Mouse (Mus musculus) heart, adult 9 months (tissue): Measurements from ENCODE around the gene Pias3.
"Not testable (repeated sequence)": the region's sequence is repeated elsewhere in the genome, so short reads cannot be mapped to it uniquely, and the experiment has no call there.

Experiments used
- DNase-seq, 2 experiments: peaks; one replicate each; pipeline ENCODE4 v3.0.0; 2022; ENCODE audit warnings: low spot score in 2 of 2

The Pias3 gene

DNA sequence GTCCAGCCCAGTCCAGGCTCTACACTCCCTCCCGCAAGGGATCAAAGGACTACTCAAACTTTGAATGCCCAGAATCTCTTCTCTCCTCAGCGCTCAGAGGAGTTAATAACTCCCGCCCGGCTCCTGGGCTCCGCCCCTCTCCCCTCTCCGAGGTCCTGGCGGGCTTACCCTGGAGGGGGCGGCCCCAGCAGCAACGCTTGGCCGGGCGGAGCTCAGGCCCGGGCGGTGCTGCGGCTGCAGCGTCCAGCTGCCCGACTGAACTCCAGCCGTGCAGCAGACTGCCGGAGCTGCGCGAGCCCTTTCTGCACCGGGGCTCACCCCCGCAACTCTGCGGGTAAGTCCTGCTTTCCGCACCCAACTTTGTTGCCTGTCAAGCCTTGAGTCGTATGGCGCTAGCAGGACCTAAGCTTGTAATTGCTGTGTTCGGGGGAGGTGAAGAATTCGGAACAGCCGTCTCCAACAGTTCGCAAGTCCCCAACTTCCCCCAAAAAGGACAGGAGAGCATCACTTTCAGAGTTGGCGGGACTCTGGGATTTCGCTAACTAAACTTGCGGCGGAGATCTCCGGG is at the start of gene Pias3:
Gene Pias3, plus strand, starts transcription at position 187 of the 568 bp plus-strand sequence.
- peak; percentile 87 to 89 for DNase-seq

DNA sequence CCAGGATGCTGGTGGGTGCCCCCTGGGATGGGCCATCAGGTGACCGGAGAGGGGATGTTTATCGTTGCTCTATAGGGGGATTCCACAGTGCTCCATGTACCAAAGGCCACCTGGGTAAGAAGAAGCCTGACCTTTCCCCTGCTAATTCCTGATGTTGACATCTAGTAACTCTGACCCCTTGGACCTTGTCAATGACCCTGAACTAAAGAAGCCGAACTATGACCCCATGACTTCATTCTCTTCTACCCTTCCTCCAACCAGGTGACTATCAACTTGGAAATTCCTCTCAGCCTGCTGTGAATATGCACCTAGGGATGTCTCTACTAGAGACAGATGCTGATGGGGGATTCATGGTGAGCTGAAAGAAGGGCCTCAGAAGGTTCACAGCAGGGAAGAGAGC is 48.8 kb upstream of the Pias3 start:
- no peak for DNase-seq

DNA sequence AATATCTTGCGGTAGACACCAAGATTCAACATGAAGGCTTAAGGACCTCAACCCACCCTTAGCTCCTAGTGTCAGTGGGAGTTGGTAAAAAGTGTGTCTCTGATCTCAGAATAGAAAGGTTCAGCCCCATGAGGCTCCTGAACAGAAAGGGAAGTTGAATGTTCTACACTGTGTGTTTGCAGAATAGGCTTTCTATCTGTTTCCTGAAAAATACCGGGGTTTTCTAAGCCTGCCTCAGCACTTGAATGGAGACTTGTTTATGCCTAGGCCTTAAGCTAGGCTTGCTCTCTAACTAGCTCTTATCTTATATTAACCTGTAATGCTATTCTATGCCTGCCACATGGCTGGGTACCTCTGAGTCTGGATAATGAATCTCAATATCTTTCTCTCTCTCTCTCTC is 35.3 kb upstream of the Pias3 start:
- no peak for DNase-seq

DNA sequence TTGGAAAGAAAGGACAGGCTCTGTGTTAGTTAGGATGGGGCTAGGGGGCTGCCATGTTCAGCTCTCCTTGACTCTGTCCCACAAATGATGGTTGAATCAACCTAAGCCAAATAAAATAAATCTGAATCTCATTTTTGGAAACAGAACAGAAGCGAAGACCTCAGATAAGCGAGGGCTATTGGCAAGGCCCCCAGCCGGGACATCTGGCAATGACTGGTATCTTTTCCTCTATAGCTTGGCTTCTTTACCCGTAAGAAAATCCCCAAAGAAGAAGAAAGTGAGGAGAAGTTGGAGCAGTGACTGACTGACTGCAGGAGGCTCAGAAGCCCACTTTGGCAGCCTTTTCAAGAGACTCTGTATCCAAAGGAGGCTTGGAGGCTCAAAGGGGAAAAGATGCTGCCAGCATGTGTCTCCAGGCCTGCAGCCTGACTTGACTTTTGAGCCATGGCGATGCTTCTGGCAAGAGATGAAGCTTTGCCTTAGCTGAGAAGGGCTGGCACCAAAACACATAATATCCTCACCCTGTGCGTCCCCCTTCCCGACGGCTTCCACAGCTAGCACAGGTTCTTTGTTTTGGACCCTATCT is 33.4 kb upstream of the Pias3 start:
- no peak for DNase-seq

DNA sequence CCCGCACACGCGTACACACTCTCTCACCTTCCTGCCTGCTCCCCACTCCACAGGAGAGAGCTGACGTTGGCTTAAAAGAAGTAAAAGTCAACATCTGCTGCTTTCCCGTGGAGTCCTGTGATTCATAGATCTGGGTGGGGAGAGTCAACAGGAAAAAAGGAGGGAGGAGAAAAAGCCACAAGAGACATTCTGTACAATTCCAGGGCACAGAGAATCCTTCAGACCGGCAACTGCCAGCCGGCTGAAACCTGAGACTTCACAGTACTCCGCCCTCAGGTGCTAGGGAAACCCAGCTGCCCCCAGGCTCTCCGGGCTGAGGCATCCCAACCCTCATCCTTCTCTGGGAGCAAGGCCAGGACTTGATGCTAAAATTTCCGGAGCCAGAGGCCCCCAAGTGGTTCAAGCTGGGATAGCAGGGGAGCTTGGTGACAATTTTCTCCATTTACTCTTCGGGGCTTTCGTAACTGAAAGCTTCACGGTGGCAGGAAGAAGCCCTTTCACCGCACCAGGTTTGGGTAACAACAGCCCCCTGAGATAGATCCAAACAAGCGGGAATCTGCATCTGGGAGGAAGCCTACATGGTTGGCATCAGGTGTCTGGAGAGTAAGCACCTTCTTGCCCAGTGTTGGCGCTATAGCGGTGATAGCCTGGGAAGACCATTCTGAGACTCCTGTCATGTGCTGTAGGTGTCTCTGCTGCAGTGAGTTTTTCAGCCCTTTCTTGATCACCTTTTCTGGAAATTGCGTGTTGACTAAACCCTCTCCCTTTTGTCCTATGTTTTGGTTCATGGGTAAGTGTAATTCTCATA is 32.5 kb upstream of the Pias3 start:
- DNase-seq, result peak; percentile 49 to 81

DNA sequence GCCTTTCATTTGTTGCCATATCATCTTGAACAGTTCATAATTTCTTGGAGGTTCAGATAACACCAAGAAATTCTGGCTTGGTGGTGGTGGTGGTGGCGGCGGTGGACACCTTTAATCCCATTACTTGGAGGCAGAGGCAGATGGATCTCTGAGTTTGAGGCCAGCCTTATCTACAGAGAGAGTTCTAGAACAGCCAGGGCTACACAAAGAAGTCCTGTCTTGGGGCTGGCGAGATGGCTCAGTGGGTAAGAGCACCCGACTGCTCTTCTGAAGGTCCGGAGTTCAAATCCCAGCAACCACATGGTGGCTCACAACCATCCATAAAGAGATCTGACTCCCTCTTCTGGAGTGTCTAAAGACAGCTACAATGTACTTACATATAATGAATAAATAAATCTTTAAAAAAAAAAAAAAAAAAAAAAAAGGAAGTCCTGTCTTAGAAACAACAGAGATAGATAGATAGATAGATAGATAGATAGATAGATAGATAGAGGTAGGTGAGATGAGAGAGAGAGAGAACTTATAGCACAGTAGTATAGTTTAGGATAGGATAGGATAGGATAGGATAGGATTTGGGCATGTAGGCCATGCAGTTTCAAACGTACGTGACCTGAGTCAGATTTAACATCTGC is 30.3 kb upstream of the Pias3 start:
- not testable (repeated sequence) for DNase-seq

DNA sequence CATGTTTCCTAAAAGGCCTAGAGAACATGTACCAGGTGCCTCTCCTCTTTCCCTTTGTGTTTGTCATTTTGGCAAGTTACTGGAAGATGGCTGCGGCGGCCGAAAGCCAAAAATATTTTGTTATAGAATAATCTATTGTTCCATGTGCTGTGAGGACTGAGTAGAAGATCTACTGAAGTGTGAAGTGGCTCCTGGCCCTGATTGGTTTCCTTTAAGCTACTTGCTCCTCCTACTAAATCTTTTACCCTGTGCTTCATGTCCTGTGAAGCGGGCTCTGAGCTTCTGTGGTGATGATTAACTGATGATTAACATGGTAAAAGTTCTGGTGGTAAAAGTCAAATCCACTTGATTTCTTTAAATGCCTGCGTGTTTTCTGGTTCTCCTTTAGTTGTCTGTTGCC is 29.3 kb upstream of the Pias3 start:
- no peak for DNase-seq

DNA sequence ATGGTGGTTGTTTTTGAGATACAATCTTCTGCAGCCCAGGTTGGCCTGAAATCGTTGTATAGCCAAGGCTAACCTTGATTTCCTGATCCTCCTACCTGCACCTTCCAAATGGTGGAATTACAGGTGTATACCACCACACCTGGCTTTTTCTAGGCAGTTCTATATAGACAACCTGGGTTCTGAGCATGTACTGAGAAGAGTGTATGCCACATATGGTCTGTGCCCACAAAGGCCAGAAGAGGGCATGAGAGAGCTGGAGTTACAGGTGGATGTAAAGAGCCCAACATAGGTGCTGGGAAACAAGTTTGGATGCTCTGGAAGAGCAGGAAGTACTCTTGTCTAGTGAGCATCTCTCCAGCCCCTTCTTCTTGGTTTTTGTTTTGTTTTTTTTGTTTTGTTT is 28.9 kb upstream of the Pias3 start:
- DNase-seq, result no peak

DNA sequence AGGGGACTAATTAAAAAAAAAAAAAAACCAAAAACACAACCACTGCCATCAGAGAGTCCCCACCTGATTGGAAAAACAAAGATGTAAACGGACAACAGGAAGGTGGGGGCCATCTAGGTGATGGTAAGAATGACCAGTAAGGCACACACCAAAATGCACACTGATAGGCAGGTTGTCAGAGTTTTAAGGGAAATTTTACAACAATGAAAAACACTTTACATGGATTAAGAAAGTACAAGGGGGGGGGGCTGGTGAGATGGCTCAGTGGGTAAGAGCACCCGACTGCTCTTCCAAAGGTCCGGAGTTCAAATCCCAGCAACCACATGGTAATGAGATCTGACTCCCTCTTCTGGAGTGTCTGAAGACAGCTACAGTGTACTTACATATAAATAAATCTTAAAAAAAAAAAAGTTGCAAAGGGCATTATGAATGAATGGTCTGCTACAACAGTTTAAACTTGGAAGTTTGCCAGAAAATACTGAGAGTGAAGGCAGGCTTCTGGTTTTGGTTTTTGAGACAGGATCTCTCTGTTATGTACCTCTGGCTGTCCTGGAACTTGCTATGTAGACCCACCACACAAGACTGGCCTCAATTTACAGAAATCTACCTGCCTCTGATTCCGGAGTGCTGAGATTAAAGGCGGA is 27.6 kb upstream of the Pias3 start:
- no peak for DNase-seq

DNA sequence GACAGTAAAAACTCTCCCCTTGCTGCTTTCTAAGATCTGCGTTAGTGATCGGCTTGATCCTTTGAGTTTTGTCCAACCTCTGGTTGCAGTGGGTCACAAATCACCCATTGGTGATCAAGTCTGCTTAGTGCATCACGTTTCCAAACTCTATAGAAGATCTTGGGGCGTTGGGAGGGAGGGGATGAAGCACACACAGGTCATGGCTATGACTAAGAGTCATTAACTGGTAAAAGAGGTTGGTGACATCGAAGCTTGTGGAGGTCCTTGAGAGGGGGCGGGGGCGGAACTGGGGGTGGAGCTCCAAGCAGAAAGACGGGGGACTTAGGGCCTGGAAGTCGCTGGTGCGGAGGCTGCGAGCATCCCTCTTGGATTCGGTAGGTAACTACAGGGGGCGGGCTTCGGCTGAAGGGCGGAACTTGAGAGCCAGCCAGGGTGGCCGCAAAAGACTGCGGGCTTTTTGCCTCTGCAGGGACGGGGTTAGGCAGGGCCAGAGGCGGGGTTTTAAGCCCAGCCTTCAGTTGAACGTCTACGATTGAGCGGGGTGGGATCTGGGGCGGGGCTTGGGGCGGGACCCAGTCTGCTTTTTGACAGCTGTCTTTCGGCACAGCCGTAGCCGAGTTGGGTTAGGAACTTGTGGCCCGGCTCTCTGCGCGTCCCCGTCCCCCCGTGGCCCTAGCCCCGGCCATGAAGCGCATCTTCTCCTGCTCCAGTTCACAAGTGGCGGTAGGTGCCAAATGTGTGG is 26.3 kb upstream of the Pias3 start, which contains the start of gene Ankrd35:
Gene Ankrd35, plus strand, starts transcription at position 405 of the 742 bp plus-strand sequence.
- peak; percentile 80 for DNase-seq

DNA sequence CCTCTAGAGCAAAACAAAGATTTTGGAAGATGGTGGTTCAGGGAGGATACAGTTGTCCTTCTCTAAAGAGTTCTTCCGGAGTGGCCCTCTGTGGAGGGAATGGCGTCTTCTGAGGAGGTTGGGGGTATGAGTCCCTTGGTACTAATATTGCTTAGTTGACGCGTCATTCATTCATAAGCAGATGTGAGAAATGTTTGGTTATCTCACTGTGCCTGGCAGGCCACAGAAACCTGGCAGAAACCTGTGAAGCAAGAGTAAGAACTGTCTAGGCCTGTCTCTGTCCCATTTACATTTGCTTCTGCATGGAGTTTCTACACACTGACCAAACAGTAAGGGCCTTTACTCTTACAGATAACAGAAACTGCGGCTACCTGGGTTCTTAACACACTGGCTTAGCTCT is 24.7 kb upstream of the Pias3 start:
- no peak for DNase-seq

DNA sequence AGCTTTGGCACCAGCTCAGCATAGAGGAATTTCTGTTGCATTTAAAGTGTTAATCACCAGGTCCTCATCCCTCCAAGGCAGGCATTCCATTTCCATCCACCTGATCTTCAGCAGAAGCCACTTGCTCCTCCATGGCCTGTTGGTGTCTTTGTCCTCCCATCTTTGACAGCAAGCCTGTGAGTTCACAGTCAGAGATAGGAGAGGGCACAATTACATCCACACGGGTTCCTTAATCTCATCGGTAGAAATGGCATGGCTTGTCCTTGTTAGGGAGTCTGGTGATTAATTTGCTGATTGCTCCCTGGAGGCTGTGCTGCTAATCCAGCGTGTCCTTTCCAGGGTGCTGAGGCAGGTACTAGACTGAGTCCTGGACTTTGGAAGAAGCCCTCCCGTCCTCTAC is 22.7 kb upstream of the Pias3 start:
- DNase-seq, result no peak

DNA sequence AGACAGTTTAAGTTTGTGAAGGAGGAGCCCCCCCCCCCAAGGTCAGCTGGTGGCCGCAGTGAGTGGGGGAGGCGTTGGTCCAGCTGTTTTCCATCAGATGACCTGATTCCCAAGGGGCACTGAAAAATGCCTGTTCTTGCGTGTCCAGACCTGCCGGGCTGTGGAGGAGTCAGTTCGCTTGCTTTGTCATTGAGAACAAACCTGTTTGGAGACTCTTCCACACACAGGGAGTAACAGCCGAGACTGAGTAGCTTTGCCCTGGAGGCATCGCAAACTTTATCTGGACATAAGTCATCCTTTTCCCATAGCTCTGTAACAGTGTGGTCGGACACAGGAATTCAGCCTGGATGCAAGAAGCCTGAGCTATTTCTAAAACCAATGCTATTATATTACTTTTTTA is 21.7 kb upstream of the Pias3 start:
- no peak for DNase-seq

DNA sequence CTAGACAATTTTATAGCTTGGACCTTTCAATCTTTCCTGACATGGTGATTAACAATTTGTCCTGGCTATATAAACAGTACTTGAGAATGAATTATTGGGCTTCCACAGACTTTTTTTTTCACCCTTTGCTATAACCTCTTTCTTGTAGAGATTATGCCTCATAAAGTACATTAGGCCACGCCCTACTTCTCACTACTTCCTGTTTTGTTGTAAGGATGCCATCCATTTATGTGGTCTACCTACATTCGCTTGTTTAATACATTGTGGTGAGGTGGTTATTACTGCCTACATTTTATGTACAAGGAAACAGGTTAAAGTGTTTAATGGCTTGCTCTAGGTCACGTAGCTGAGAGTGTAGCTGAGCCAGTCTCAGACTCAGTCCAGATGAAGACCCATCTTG is 21.0 kb upstream of the Pias3 start:
- no peak for DNase-seq

DNA sequence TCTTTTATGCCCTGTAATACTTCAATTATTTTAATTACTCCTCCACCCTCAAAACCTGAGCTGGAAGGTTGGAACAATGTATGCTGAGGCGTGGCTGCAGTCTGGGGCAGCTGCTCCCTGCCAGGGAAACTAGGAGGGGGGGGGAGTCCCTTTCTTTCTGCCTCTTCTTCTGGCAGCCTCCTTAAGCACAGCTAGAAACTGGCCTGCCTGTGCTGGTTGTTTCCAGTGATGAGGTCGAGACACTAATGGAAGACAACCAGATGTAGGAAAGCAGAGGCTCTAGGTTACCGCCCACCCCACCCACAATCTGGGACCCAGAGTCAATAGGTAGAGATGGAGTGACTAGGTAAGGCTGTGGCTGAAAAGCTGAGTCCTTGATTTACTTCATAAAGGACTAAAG is 20.5 kb upstream of the Pias3 start:
- no peak for DNase-seq

DNA sequence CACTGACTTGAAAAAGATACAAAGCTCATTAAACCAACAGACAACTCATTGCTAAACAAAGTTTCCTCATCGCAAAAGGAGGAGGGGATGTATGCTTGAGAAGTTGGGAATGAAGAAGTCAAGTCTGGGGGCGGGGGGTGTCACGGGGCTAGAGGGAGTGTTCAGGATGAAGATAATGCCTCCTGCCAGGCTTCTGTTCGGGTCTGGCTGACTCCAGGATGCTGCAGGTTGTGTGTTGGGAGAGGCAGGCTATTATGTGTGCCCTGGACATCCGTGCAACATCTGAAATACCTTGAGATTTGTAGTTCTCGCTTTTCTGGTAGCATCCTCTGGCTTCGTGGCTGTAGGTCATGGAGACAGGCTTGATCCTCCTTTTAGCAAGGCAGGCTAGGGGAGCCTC is 17.7 kb upstream of the Pias3 start:
- DNase-seq, result no peak

DNA sequence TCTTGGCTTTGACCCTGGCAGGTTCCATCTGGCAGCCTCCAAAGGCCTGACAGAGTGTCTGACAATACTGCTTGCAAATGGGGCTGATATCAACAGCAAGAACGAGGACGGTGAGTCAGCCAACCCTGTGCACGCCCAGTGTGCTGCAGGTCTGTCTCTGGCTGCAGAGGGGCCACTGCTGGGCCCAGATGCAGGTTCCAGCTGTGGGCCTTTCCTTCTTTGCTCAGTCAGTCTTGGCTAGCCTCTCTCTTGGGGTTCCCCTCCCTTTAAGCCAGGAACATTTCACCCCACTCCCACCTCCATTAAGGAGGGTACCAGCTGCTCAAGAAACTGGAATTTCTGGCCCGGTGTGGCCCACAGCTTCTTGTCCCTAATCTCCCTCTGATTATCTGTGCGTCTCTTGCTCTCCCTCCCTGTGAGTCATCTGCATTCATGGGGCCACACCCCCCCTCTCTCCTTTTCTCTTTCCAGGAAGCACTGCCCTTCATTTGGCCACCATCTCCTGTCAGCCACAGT is 17.0 kb upstream of the Pias3 start:
- DNase-seq, result no peak

DNA sequence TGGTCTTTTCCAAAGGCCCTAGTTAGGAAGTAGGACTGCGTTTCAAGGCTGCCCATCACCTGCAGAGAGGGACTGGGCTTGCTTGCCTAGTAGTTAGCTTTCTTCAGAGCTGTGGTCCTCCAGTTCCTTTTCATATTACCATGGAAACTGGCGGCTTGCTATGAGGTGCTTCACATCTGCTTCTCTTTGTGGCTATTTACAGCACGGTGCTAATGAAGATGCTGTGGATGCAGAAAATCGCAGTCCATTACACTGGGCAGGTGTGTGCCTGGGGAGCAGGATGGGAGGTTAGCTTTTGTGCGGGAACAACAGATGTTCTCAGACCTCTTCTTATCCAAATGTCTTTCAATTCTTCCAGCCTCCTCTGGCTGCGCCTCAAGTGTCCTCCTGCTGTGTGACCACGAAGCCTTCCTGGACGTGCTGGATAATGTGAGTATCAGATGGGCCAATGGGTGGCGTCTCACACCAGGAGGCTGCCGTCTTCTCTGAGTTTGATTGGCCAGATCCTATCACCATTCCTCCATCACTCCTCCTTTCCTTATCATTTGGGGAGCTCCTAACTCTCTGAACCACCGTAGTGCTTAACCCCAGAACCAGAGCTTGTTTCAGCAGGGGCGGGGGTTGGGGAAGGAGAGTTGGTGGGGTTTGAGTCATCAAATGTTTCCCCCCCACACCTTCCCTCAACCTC is 15.8 kb upstream of the Pias3 start:
- DNase-seq, result no peak

DNA sequence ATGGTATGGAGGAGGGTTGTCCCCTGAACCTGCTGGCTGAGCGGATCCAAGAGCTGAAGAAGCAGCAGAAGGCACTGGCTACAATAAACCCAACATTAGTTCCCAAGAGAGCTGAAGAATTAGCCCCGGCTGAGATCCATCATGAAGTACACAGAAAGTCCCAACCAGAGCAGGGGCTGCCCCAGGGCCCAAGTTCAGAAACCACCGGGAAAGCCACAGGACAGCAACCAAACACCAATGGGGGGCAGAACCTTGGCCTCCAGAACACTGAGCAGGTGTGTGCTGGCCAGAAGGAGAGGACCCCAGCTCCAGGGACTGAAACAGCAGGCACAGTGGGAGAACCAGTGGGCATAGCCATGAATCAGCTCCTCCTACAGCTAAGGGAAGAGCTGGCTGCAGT is 12.7 kb upstream of the Pias3 start:
- DNase-seq, result no peak

DNA sequence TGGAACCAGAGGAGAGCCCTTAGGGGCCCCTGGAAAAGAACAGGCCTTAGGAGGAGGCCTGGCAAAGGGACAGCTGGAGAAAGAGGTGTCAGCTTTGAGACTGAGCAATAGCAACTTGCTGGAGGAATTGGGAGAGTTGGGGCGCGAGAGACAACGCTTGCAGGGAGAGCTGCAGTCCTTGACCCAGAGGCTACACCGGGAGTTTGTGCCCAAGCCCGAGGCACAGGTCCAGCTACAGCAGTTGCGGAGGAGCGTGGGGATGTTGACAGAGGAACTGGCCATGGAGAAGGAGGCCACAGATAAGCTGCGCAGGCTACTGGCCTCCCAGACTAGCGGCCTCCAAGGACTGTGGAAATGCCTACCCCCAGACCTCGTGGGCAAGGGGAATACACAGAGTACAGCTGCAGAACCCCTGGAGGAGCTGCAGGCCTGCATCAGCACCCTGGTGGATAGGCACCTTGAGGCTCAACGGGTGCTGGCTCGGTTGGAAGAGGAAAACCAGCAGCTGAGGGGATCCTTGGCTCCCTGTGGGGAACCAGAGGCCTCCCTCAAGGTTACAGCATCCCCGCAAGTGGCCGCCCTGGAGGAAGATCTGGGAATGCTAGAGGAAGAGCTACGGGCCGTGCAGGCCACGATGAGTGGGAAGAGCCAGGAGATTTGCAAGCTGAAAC is 11.9 kb upstream of the Pias3 start:
- DNase-seq, result no peak
